Mouse (Mus musculus): ENCODE results near the gene Ctnnd2. TPM values are rescaled to one million over a fixed set of nuclear protein-coding genes. Genes with fewer than 3 reads are reported as not detected.

Gene Ctnnd2
- polyA plus RNA-seq, 1 experiment, result 0.28 TPM

DNA sequence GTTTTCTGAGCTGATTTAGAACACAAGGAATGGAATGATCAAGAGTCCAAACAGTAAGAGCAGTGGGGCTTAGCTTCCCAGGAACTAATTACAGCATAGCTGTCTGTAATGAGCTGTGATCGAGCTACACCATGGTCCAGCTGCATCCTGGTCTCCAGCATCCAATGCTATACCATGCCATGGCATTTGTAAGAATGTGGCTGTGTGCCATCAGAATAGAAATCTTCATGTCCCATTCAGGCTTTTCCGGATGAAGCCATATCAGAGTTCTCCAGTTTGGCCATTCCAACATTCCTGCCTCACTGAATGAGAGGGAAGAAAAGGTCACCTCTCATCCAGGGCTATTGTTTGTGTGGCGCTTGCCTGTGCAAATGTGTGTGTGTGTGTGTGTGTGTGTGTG, 823.0 kb downstream of the Ctnnd2 start:
- no peaks in the 10 kb centered on the region for H3K27me3 ChIP-seq (replicated peaks; ENCODE audit: control insufficient read depth, insufficient read depth, low read length)
- no peaks in the 10 kb centered on the region for H3K36me3 ChIP-seq (ENCODE audit: control insufficient read depth, insufficient read depth, low read length)
- DNase-seq, result no peak
- no peak overlapping the region for H3K27ac ChIP-seq (ENCODE audit: insufficient read depth, low read depth, low read length)
- no peaks in the 10 kb centered on the region for H3K4me1 ChIP-seq (ENCODE audit: control insufficient read depth, insufficient read depth, low read length)
- 70% methylated on average over 3 of the region's 3 CpGs for WGBS
- H3K4me3 ChIP-seq (ENCODE audit: insufficient read depth, low read depth, low read length), result no peak overlapping the region
- TF ChIP-seq POLR2A (IDR thresholded peaks at IDR 0.05; ENCODE audit: low read depth, low read length), result no peak
- no peak for TF ChIP-seq CTCF (conservative IDR thresholded peaks at IDR 0.05; ENCODE audit: insufficient read depth, insufficient read length, low read depth, low read length)

DNA sequence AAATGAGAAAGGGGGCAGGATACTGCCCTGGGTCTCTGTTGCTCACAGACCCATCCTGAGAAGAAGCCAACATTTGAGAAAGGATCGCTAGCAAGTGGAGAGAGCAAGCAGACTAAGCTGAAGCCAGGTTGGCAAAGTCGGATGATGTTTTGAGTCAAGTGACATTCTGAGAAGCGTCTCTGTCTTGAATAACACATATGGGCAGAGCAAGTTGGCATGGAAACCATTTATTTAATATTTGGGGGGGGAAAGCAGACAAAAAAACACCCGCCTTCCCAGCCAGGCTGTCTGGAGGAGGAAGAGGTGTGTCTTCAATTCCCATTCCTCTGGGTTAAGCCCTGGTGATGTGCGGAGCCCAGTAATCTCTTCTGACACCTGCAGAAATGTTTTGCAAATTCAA, 832.1 kb downstream of the Ctnnd2 start:
- TF ChIP-seq CTCF (conservative IDR thresholded peaks at IDR 0.05; ENCODE audit: insufficient read depth, insufficient read length, low read depth, low read length) (no peak), POLR2A (IDR thresholded peaks at IDR 0.05; ENCODE audit: low read depth, low read length) (no peak)
- no peaks in the 10 kb centered on the region for H3K36me3 ChIP-seq (ENCODE audit: control insufficient read depth, insufficient read depth, low read length)
- no peak overlapping the region for H3K27ac ChIP-seq (ENCODE audit: insufficient read depth, low read depth, low read length)
- H3K27me3 ChIP-seq (replicated peaks; ENCODE audit: control insufficient read depth, insufficient read depth, low read length), result no peaks in the 10 kb centered on the region
- no peak overlapping the region for H3K4me3 ChIP-seq (ENCODE audit: insufficient read depth, low read depth, low read length)
- no peaks in the 10 kb centered on the region for H3K4me1 ChIP-seq (ENCODE audit: control insufficient read depth, insufficient read depth, low read length)
- no peak for DNase-seq
- WGBS, result 93% methylated on average over 5 of the region's 5 CpGs

- Histone ChIP-seq H3K36me3 (ENCODE audit: control insufficient read depth, insufficient read depth, low read length) (no peaks in the 10 kb centered on the region), H3K4me3 (ENCODE audit: insufficient read depth, low read depth, low read length) (no peak overlapping the region), H3K27ac (ENCODE audit: insufficient read depth, low read depth, low read length) (no peak overlapping the region), H3K27me3 (replicated peaks; ENCODE audit: control insufficient read depth, insufficient read depth, low read length) (no peaks in the 10 kb centered on the region), H3K4me1 (ENCODE audit: control insufficient read depth, insufficient read depth, low read length) (no peaks in the 10 kb centered on the region)
- no peak for DNase-seq
- WGBS, result 86% methylated on average over 8 of the region's 8 CpGs
- no peak for TF ChIP-seq CTCF (conservative IDR thresholded peaks at IDR 0.05; ENCODE audit: insufficient read depth, insufficient read length, low read depth, low read length)
- TF ChIP-seq POLR2A (IDR thresholded peaks at IDR 0.05; ENCODE audit: low read depth, low read length), result no peak
Measured at GRCm38 (mm10) chr15:31004976-31005375, 832.6 kb downstream of the Ctnnd2 start.

DNA sequence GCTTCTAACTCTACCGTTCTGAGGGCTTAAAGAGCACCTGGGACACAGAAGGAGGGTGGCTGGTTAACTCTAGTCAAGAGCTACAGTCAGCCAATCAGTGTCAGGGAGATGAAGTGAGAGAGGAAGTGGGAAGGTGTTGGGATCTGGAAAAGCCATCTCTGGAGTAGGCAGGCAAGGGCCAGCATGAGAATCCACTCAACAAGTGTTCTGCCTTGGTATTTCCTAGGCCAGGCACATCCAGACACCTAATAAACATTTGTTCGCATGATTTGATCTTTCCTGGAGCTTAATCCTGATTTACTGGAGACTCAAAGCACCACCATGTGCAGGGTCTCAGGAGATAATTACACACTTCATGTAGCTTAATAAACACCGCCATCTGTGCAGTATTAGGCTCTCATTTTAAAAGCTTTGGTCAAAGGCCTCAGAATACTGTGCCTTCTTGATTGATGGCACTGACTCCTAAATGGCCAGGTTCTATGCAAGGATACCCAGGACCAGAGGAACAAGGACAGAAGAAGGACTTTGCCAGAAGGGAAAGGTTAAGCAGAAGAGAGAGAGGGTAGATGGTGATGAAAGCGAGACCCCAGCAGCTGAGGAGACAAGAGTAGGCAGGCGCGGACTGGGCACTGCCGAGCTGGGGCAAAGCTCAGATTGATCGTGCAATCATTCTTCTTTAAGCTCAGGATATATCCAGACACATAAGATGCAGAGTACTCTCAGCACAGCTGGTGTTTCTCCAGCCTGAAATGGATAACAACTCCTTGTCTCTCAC, 833.8 kb downstream of the Ctnnd2 start:
- no peaks in the 10 kb centered on the region for H3K27me3 ChIP-seq (replicated peaks; ENCODE audit: control insufficient read depth, insufficient read depth, low read length)
- TF ChIP-seq POLR2A (IDR thresholded peaks at IDR 0.05; ENCODE audit: low read depth, low read length), result no peak
- no peak for TF ChIP-seq CTCF (conservative IDR thresholded peaks at IDR 0.05; ENCODE audit: insufficient read depth, insufficient read length, low read depth, low read length)
- 67% methylated on average over 8 of the region's 8 CpGs for WGBS
- H3K4me1 ChIP-seq (ENCODE audit: control insufficient read depth, insufficient read depth, low read length), result no peaks in the 10 kb centered on the region
- no peak for DNase-seq
- no peak overlapping the region for H3K4me3 ChIP-seq (ENCODE audit: insufficient read depth, low read depth, low read length)
- H3K27ac ChIP-seq (ENCODE audit: insufficient read depth, low read depth, low read length), result no peak overlapping the region
- no peaks in the 10 kb centered on the region for H3K36me3 ChIP-seq (ENCODE audit: control insufficient read depth, insufficient read depth, low read length)

- Histone ChIP-seq H3K4me3 (ENCODE audit: insufficient read depth, low read depth, low read length) (no peak overlapping the region), H3K4me1 (ENCODE audit: control insufficient read depth, insufficient read depth, low read length) (no peaks in the 10 kb centered on the region), H3K27ac (ENCODE audit: insufficient read depth, low read depth, low read length) (no peak overlapping the region), H3K27me3 (replicated peaks; ENCODE audit: control insufficient read depth, insufficient read depth, low read length) (no peaks in the 10 kb centered on the region), H3K36me3 (ENCODE audit: control insufficient read depth, insufficient read depth, low read length) (no peaks in the 10 kb centered on the region)
- 80% methylated on average over 8 of the region's 8 CpGs for WGBS
- no peak for TF ChIP-seq CTCF (conservative IDR thresholded peaks at IDR 0.05; ENCODE audit: insufficient read depth, insufficient read length, low read depth, low read length)
- no peak for TF ChIP-seq POLR2A (IDR thresholded peaks at IDR 0.05; ENCODE audit: low read depth, low read length)
- DNase-seq, result no peak
Measured at GRCm38 (mm10) chr15:31006825-31007157, 834.4 kb downstream of the Ctnnd2 start.

DNA sequence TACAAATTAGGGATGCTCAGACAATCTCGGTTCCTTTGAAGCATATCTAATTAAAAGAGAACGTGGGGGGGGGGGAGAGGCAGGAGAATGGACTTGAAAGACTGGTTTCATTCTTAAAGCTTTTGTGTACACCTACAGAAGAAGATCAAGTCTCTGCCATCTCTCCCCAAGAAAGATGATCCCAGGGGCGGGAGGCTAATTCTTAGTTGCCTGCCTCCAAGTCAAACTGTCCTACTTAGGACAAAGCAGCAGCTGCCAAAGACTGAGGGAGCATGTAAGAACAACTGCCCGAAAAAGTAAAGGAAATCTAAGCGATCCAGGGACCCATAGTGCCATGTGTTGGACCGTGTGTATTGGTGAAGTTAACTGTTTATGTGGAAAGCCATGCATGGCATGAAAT, 836.2 kb downstream of the Ctnnd2 start:
- no peaks in the 10 kb centered on the region for H3K27me3 ChIP-seq (replicated peaks; ENCODE audit: control insufficient read depth, insufficient read depth, low read length)
- TF ChIP-seq CTCF (conservative IDR thresholded peaks at IDR 0.05; ENCODE audit: insufficient read depth, insufficient read length, low read depth, low read length), result no peak
- no peak for TF ChIP-seq POLR2A (IDR thresholded peaks at IDR 0.05; ENCODE audit: low read depth, low read length)
- no peak for DNase-seq
- WGBS, result 46% methylated on average over 6 of the region's 6 CpGs
- no peak overlapping the region for H3K4me3 ChIP-seq (ENCODE audit: insufficient read depth, low read depth, low read length)
- no peaks in the 10 kb centered on the region for H3K4me1 ChIP-seq (ENCODE audit: control insufficient read depth, insufficient read depth, low read length)
- no peak overlapping the region for H3K27ac ChIP-seq (ENCODE audit: insufficient read depth, low read depth, low read length)
- H3K36me3 ChIP-seq (ENCODE audit: control insufficient read depth, insufficient read depth, low read length), result no peaks in the 10 kb centered on the region

- DNase-seq, result no peak
- H3K36me3 ChIP-seq (ENCODE audit: control insufficient read depth, insufficient read depth, low read length), result no peaks in the 10 kb centered on the region
- no peak overlapping the region for H3K4me3 ChIP-seq (ENCODE audit: insufficient read depth, low read depth, low read length)
- WGBS, result 71% methylated on average over 2 of the region's 2 CpGs
- no peaks in the 10 kb centered on the region for H3K27me3 ChIP-seq (replicated peaks; ENCODE audit: control insufficient read depth, insufficient read depth, low read length)
- no peaks in the 10 kb centered on the region for H3K4me1 ChIP-seq (ENCODE audit: control insufficient read depth, insufficient read depth, low read length)
- no peak overlapping the region for H3K27ac ChIP-seq (ENCODE audit: insufficient read depth, low read depth, low read length)
- TF ChIP-seq POLR2A (IDR thresholded peaks at IDR 0.05; ENCODE audit: low read depth, low read length) (no peak), CTCF (conservative IDR thresholded peaks at IDR 0.05; ENCODE audit: insufficient read depth, insufficient read length, low read depth, low read length) (no peak)
Measured at GRCm38 (mm10) chr15:31020769-31021168, 848.4 kb downstream of the Ctnnd2 start.
